8 mouse cellular contexts compared by ENCODE assay signal in the genomic region with DNA sequence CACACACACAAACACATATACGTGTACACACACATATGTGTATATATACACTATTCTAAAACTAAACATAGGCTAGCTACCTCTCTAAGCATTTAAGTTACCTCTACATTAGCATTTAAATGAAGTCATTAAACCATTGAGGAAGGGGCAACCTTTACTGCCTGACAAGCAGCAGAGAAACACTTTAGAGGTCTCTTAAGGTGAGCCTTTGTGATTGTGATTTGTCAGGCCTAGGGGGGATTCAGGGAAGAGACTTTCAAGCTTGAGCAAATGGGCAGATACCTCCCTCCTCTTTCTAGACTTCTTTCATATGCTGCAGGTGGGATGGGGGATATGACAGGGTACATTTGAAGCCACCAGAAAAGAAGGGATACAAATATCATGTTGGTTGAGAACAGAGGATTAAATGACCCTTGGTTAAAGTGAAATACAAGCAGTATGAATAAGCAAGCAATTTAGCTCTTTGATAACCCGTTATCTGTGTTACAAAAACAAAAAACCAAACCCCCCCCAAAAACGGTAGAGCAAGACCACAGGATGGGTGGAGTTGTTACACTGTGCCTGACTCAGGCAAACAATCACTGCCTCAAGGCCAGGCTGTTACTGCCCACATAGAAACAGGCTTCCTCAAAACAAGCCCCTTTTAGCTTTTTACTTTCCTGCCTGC. TPM values are rescaled to one million over a fixed set of nuclear protein-coding genes. Genes with fewer than 3 reads are reported as not detected.
DNase-seq lines count a peak whose midpoint lies in the region; ATAC-seq and TF ChIP-seq lines count a peak whose summit lies in the region.

No protein-coding gene starts in this region.

- no peaks in the 10 kb centered on the region for H3K27me3 ChIP-seq in kidney, postnatal 0 days (ENCODE audit: insufficient read depth, low read length)
- no peaks in the 10 kb centered on the region for H3K27me3 ChIP-seq in hindbrain, embryonic 10.5 days (ENCODE audit: insufficient read depth, poor library complexity, severe bottlenecking)
- no peaks in the 10 kb centered on the region for H3K27me3 ChIP-seq in stomach, embryonic 14.5 days (ENCODE audit: control insufficient read depth, insufficient read depth, low read length)

- peak overlapping the region; percentile 86 for H3K4me3 ChIP-seq in kidney, postnatal 0 days (replicated peaks; ENCODE audit: low read depth, low read length)
- peak overlapping the region; percentile 66 for H3K4me3 ChIP-seq in hindbrain, embryonic 10.5 days
- H3K4me3 ChIP-seq in stomach, embryonic 14.5 days (ENCODE audit: low read depth, low read length), result peak overlapping the region; percentile 88

- 49% methylated on average over 3 of the region's 3 CpGs for WGBS in kidney, postnatal 0 days
- WGBS in hindbrain, embryonic 10.5 days, result 84% methylated on average over 3 of the region's 3 CpGs
- WGBS in stomach, embryonic 14.5 days, result 69% methylated on average over 3 of the region's 3 CpGs

- H3K4me2 ChIP-seq in kidney, postnatal 0 days (ENCODE audit: low read length), result peak overlapping the region; percentile 61
- H3K4me2 ChIP-seq in stomach, embryonic 14.5 days (replicated peaks; ENCODE audit: low read depth, low read length), result peak overlapping the region; percentile 65

- H3K9ac ChIP-seq in kidney, postnatal 0 days (ENCODE audit: low read depth, low read length), result peak overlapping the region; percentile 83
- H3K9ac ChIP-seq in stomach, embryonic 14.5 days (replicated peaks; ENCODE audit: low read depth, low read length), result peak overlapping the region; percentile 81; the same call in 1 of the 2 replicates

- peaks cover 8% of the 10 kb centered on the region; the same call in 1 of the 2 replicates for H3K4me1 ChIP-seq in kidney, postnatal 0 days (replicated peaks; ENCODE audit: insufficient read depth, low read length)
- peaks cover 19% of the 10 kb centered on the region for H3K4me1 ChIP-seq in hindbrain, embryonic 10.5 days (replicated peaks)
- peaks cover 8% of the 10 kb centered on the region; the same call in 1 of the 2 replicates for H3K4me1 ChIP-seq in stomach, embryonic 14.5 days (ENCODE audit: control insufficient read depth, insufficient read depth, low read length)

- no peak for DNase-seq in kidney, postnatal 0 days (ENCODE audit: low spot score)
- no peak for DNase-seq in kidney, postnatal 36 days
- DNase-seq in adrenal gland, postnatal 14 days, result peak; percentile 32
- no peak for DNase-seq in hindbrain, embryonic 10.5 days (ENCODE audit: low spot score)
- peak; percentile 23 for DNase-seq in lung, postnatal 10 days
- no peak for DNase-seq in retina, postnatal 1 day
- DNase-seq in yolk sac, embryonic 10.5 days (ENCODE audit: low spot score), result no peak

- no peak for TF ChIP-seq CTCF in kidney, postnatal 0 days (IDR thresholded peaks at IDR 0.05; ENCODE audit: low read depth)

- no peaks in the 10 kb centered on the region for H3K9me3 ChIP-seq in kidney, postnatal 0 days (replicated peaks; ENCODE audit: low read length)
- no peaks in the 10 kb centered on the region for H3K9me3 ChIP-seq in hindbrain, embryonic 10.5 days
- H3K9me3 ChIP-seq in stomach, embryonic 14.5 days (ENCODE audit: control insufficient read depth, low read depth, low read length), result no peaks in the 10 kb centered on the region

- peak overlapping the region; percentile 97 for H3K27ac ChIP-seq in kidney, postnatal 0 days
- H3K27ac ChIP-seq in hindbrain, embryonic 10.5 days, result peak overlapping the region; percentile 95
- peak overlapping the region; percentile 99; the same call in 1 of the 2 replicates for H3K27ac ChIP-seq in stomach, embryonic 14.5 days (ENCODE audit: low read length)

- H3K36me3 ChIP-seq in kidney, postnatal 0 days (ENCODE audit: insufficient read depth, low read length), result no peaks in the 10 kb centered on the region
- H3K36me3 ChIP-seq in hindbrain, embryonic 10.5 days, result peaks cover 15% of the 10 kb centered on the region; the same call in 1 of the 2 replicates
- H3K36me3 ChIP-seq in stomach, embryonic 14.5 days (ENCODE audit: control insufficient read depth, insufficient read depth, low read length), result no peaks in the 10 kb centered on the region

- no peak for ATAC-seq in kidney, postnatal 0 days (replicated peaks; ENCODE audit: low FRiP score, low read depth)
- ATAC-seq in stomach, embryonic 14.5 days (ENCODE audit: insufficient number of reproducible peaks, insufficient read depth, low FRiP score, low read depth), result no peak

RNA-seq across cellular contexts. Expression of gene Xrn2, which starts 1.2 kb away (rescaled TPM):
- 70.3 and 76.1 TPM in 2 replicates for polyA plus RNA-seq in kidney, postnatal 0 days (2015; fragmentation: Nextera tagmentation; extraction: Ambion mirVana)
- total RNA-seq in adrenal gland, postnatal 14 days (2021), result 52.9 and 63.5 TPM in 2 replicates
- polyA plus RNA-seq in hindbrain, embryonic 10.5 days (2016; fragmentation: Nextera tagmentation; extraction: Ambion mirVana), result 65.7 and 81.2 TPM in 2 replicates
- polyA plus RNA-seq in stomach, embryonic 14.5 days (2014; fragmentation: Nextera tagmentation; extraction: Ambion mirVana), result 92.3 and 95.3 TPM in 2 replicates

Comparison
In these comparisons a context has a peak if more than half of its experiments do, and no peak if none do; other contexts are left out.
1. DNase-seq: peak in adrenal gland, postnatal 14 days (single experiment) and lung, postnatal 10 days (single experiment); none in kidney, postnatal 0 days (single experiment), kidney, postnatal 36 days (0 of 2), hindbrain, embryonic 10.5 days (single experiment), retina, postnatal 1 day (single experiment) and yolk sac, embryonic 10.5 days (single experiment).
2. Peak in every context shown above with its lines, with median percentiles within 50 percentile points of each other: H3K27ac ChIP-seq and H3K4me3 ChIP-seq.